Mouse (Mus musculus) ES-Bruce4 (cell line): ENCODE results near the gene Wrap53.

Experiments
- CTCF ChIP-seq: IDR thresholded peaks from one replicate; pipeline ENCODE4 v1.8.1; 2011; ENCODE audit warnings: low read depth, low read length
- EP300 ChIP-seq: IDR thresholded peaks from 2 replicates; pipeline ENCODE4 v1.6.1; 2011; ENCODE audit warnings: low read depth, low read length; ENCODE audit not compliant: insufficient read depth
- POLR2A ChIP-seq: IDR thresholded peaks from one replicate; pipeline ENCODE4 v1.8.1; 2011; ENCODE audit warnings: low read length; ENCODE audit not compliant: insufficient read depth

DNA sequence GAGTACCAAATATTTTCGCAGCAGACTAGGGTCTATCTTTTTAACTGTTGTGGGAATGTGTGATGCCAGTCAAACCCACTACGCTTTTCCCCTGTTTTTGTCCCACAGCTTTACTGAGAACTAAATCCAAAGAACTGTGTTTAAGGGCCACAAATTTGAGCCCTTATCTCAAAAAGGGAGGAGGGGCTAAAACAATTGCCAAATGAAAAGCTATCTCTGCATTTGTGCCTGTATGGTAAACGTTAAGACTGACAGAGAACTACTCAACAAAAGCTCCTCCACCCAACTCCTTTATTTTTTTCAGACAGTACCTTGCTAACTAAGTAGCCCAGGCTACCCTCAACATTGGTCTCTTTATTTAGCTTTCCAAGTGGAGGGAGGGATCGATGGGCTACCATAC lies 12.7 kb upstream of the Wrap53 start:
- TF ChIP-seq CTCF (no peak), POLR2A (no peak), EP300 (no peak)
